Mouse (Mus musculus): ENCODE measurements around the gene Ppm1d. TPM values are rescaled to one million over a fixed set of nuclear protein-coding genes. Genes with fewer than 3 reads are reported as not detected.

Ppm1d gene
- 35.1 to 38.5 TPM (median 36.9 TPM) in 4 replicates for total RNA-seq (2023)

GRCm38 (mm10) chr11:85310713-85311574, at the start of gene Ppm1d:
TSS of gene Ppm1d (plus strand) at chr11:85311244.

GRCm38 (mm10) chr11:85352539-85353380, 41.7 kb downstream of the Ppm1d start, which contains the start of gene Bcas3:
TSS of gene Bcas3 (plus strand) at chr11:85353167.

Other genes with a start within 250 kb of the Ppm1d start
- gene Usp32, start 171.1 kb upstream of the Ppm1d start, total RNA-seq (2023) = 23.4 to 33.3 TPM (median 30.2 TPM) in 4 replicates
- not detected in 4 replicates for gene 1700125H20Rik, start 140.8 kb upstream of the Ppm1d start, total RNA-seq (2023)
- gene Appbp2, start 76.1 kb upstream of the Ppm1d start, total RNA-seq (2023) = 22.6 to 25.5 TPM (median 23.9 TPM) in 4 replicates
- gene Bcas3, start 41.9 kb downstream of the Ppm1d start, total RNA-seq (2023) = 49.7 to 63.8 TPM (median 54.2 TPM) in 4 replicates

Data from B cell, adult 62 days (primary cell).